Comparison of ENCODE assay signal across 8 mouse cellular contexts in the genomic region with DNA sequence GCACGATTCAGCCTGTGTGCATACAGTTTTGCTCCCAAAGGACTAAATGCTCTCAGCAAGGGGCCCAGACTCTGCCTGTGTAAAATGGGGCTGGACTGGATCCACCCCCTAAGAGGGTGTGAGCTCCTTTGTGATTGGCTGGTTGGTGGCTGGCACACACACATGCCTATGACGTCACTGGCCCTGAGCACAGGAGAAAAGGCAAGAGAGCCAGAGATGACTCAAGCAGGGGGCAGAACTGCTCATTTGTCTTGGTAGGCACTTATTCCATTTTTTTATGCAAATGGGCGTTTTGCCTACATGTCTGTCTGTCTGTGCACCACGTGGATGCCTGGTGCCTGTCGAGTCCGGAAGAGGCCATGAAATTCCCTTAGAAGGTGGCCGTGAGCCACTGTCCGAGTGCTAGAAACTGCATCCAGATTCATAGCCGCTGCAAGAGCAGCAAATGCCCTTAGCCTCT. TPM values are rescaled to one million over a fixed set of nuclear protein-coding genes. Genes with fewer than 3 reads are reported as not detected.
DNase-seq lines count a peak whose midpoint lies in the region; ATAC-seq and TF ChIP-seq lines count a peak whose summit lies in the region.

No protein-coding gene starts in this region.

- H3K4me1 ChIP-seq in ES-E14 (ENCODE audit: control insufficient read depth in 2 of 2, insufficient read depth in 2 of 2, low read length in 2 of 2, poor library complexity in 1 of 2) = peaks cover 4 to 13% of the 10 kb centered on the region in 2 experiments
- H3K4me1 ChIP-seq in lung, adult 2 months (ENCODE audit: control insufficient read depth, insufficient read depth, low read length) = 0 out of 2 replicates have a peak, but pooled peaks cover 2% of the 10 kb centered on the region
- H3K4me1 ChIP-seq in neural tube, embryonic 14.5 days (ENCODE audit: control insufficient read depth, insufficient read depth, low read length) = no peaks in the 10 kb centered on the region

- TF ChIP-seq CTCF in brain, embryonic 14.5 days (IDR thresholded peaks at IDR 0.05; ENCODE audit: borderline replicate concordance, extremely low read depth, insufficient read depth, insufficient read length) = no peak
- TF ChIP-seq CTCF in layer of hippocampus, adult 2 months (conservative IDR thresholded peaks at IDR 0.05) = no peak
- no peak for TF ChIP-seq CTCF in lung, adult 2 months (IDR thresholded peaks at IDR 0.05; ENCODE audit: insufficient read depth, low read length)

- H3K4me2 ChIP-seq in neural tube, embryonic 14.5 days (ENCODE audit: low read depth, low read length) = peak overlapping the region; percentile 41; the same call in 1 of the 2 replicates

- H3K36me3 ChIP-seq in ES-E14 (ENCODE audit: control insufficient read depth, insufficient read depth, low read length, poor library complexity, severe bottlenecking) = no peaks in the 10 kb centered on the region
- no peaks in the 10 kb centered on the region for H3K36me3 ChIP-seq in neural tube, embryonic 14.5 days (ENCODE audit: control insufficient read depth, insufficient read depth, low read length)

- H3K4me3 ChIP-seq in ES-E14 (ENCODE audit: insufficient read depth in 1 of 2, low read depth in 1 of 2, low read length in 2 of 2, poor library complexity in 1 of 2, severe bottlenecking in 1 of 2) = peak overlapping the region; percentile 11 to 59; a peak in 3 of 4 replicates
- peak overlapping the region; percentile 18; the same call in 1 of the 2 replicates for H3K4me3 ChIP-seq in layer of hippocampus, adult 2 months
- no peak overlapping the region for H3K4me3 ChIP-seq in lung, adult 2 months (replicated peaks; ENCODE audit: extremely low read depth, low read depth, low read length)
- H3K4me3 ChIP-seq in neural tube, embryonic 14.5 days (ENCODE audit: low read depth, low read length) = peak overlapping the region; percentile 24

- peak; percentile 87 for DNase-seq in ES-E14 (ENCODE audit: low read depth, low spot score)
- DNase-seq in brain, embryonic 14.5 days (ENCODE audit: low read depth) = peak; percentile 94
- DNase-seq in fibroblast of lung, adult 2 months (ENCODE audit: low read depth) = peak; percentile 82
- peak; percentile 35 for DNase-seq in heart, postnatal 25 days (ENCODE audit: low spot score)
- peak; percentile 51 to 60 for DNase-seq in layer of hippocampus, adult 2 months (ENCODE audit: low spot score in 2 of 2)
- DNase-seq in lung, adult 2 months = peak; percentile 27
- DNase-seq in urinary bladder, postnatal 36 days (ENCODE audit: low spot score in 2 of 2) = peak; percentile 20 to 67

- in situ Hi-C loops in ES-E14 (cut with MboI; ENCODE audit: low sequenced_read_pairs in 2 of 2, unreplicated experiment in 2 of 2) = no loop called here

- peak overlapping the region; percentile 10; the same call in 1 of the 2 replicates for H3K9ac ChIP-seq in ES-E14 (ENCODE audit: insufficient read depth, low read depth, low read length, poor library complexity, severe bottlenecking)
- 0 out of 2 replicates have a peak overlapping the region, but pooled peaks have one; percentile 37 for H3K9ac ChIP-seq in neural tube, embryonic 14.5 days (replicated peaks; ENCODE audit: low read depth, low read length)

- peak; percentile 74 for ATAC-seq in neural tube, embryonic 14.5 days (ENCODE audit: low read depth)

- no peak for TF ChIP-seq POLR2A in brain, embryonic 14.5 days (IDR thresholded peaks at IDR 0.05; ENCODE audit: borderline replicate concordance, extremely low read depth, insufficient read depth, insufficient read length, poor library complexity, severe bottlenecking)
- no peak for TF ChIP-seq POLR2A in lung, adult 2 months (IDR thresholded peaks at IDR 0.05; ENCODE audit: borderline replicate concordance, extremely low read depth, low read depth, low read length)

- no peaks in the 10 kb centered on the region for H3K9me3 ChIP-seq in ES-E14 (ENCODE audit: control insufficient read depth, insufficient read depth, low read depth, low read length)
- no peaks in the 10 kb centered on the region for H3K9me3 ChIP-seq in neural tube, embryonic 14.5 days (ENCODE audit: control insufficient read depth, low read length)

- H3K27ac ChIP-seq in ES-E14 (ENCODE audit: insufficient read depth, low read depth, low read length, poor library complexity, severe bottlenecking) = no peak overlapping the region
- no peak overlapping the region for H3K27ac ChIP-seq in layer of hippocampus, adult 2 months
- H3K27ac ChIP-seq in neural tube, embryonic 14.5 days (ENCODE audit: low read depth, low read length) = peak overlapping the region; percentile 70

- WGBS in lung, adult 2 months = 16% methylated on average over 9 of the region's 9 CpGs
- WGBS in neural tube, embryonic 14.5 days = 18% methylated on average over 9 of the region's 9 CpGs

- H3K27me3 ChIP-seq in neural tube, embryonic 14.5 days (ENCODE audit: control insufficient read depth, insufficient read depth, low read length) = no peaks in the 10 kb centered on the region

- intact Hi-C loops in heart, postnatal 25 days (cut with DNase I) = loop anchor here (5.0 kb wide), 1 partner anchor 74 kb away; no protein-coding TSS in a partner anchor

TF ChIP-seq in ES-E14, 5 proteins besides CTCF, POLR2A, EP300 and RAD21:
- TF ChIP-seq MAFK (IDR thresholded peaks at IDR 0.05; ENCODE audit: insufficient read depth, low read depth, low read length) = no peak
- no peak for TF ChIP-seq ZNF384 (IDR thresholded peaks at IDR 0.05; ENCODE audit: low read depth, low read length)
- TF ChIP-seq HCFC1 (IDR thresholded peaks at IDR 0.05; ENCODE audit: borderline replicate concordance, insufficient read depth, low read length) = no peak
- no peak for TF ChIP-seq ZC3H11A (IDR thresholded peaks at IDR 0.05; ENCODE audit: borderline replicate concordance, low read depth, low read length)
- TF ChIP-seq CHD2 (IDR thresholded peaks at IDR 0.05; ENCODE audit: low read depth, low read length) = no peak

RNA-seq across cellular contexts. Expression of gene Slc2a7, which starts 10.7 kb away (rescaled TPM):
- 2.5 and 2.6 TPM in 2 replicates for total RNA-seq in ES-E14 (2012; rRNA removed)
- not detected in 2 replicates for polyA plus RNA-seq in brain, embryonic 14.5 days (2012; rRNA removed)
- total RNA-seq in heart, postnatal 25 days (2021) = not detected
- not detected for total RNA-seq in layer of hippocampus, adult 2 months (2021)
- not detected in 2 replicates for polyA plus RNA-seq in lung, adult 2 months (2012; rRNA removed)
- polyA plus RNA-seq in neural tube, embryonic 14.5 days (2014; fragmentation: Nextera tagmentation; extraction: Ambion mirVana) = not detected in 2 replicates

RNA-seq across cellular contexts. Expression of gene Slc2a5, which starts 19.0 kb away (rescaled TPM):
- total RNA-seq in ES-E14 (2012; rRNA removed) = 2.4 and 3.2 TPM in 2 replicates
- 2.7 and 3.0 TPM in 2 replicates for polyA plus RNA-seq in brain, embryonic 14.5 days (2012; rRNA removed)
- total RNA-seq in heart, postnatal 25 days (2021) = under 1 TPM in 1 of 2 experiments, not detected in 1; 0.31 TPM
- 1 to 10 TPM; 4.6 to 5.5 TPM for total RNA-seq in layer of hippocampus, adult 2 months (2021)
- 0.66 and 4.5 TPM in 2 replicates for polyA plus RNA-seq in lung, adult 2 months (2012; rRNA removed)
- polyA plus RNA-seq in neural tube, embryonic 14.5 days (2014; fragmentation: Nextera tagmentation; extraction: Ambion mirVana) = 3.0 and 3.4 TPM in 2 replicates

RNA-seq across cellular contexts. Expression of gene Gpr157, which starts 50.9 kb away (rescaled TPM):
- 0.58 and 0.71 TPM in 2 replicates for total RNA-seq in ES-E14 (2012; rRNA removed)
- polyA plus RNA-seq in brain, embryonic 14.5 days (2012; rRNA removed) = 0.85 and 1.2 TPM in 2 replicates
- total RNA-seq in heart, postnatal 25 days (2021) = 10 to 100 TPM; 34.8 to 37.8 TPM
- 1 to 10 TPM; 1.1 to 1.4 TPM for total RNA-seq in layer of hippocampus, adult 2 months (2021)
- 3.8 and 5.0 TPM in 2 replicates for polyA plus RNA-seq in lung, adult 2 months (2012; rRNA removed)
- 0.16 and 0.33 TPM in 2 replicates for polyA plus RNA-seq in neural tube, embryonic 14.5 days (2014; fragmentation: Nextera tagmentation; extraction: Ambion mirVana)

Comparison
In these comparisons a context has a peak if more than half of its experiments do, and no peak if none do; other contexts are left out.
1. DNase-seq: peak in every context shown above with its lines; median percentile 94 in brain, embryonic 14.5 days; 87 in ES-E14; 82 in fibroblast of lung, adult 2 months; 56 in layer of hippocampus, adult 2 months; 44 in urinary bladder, postnatal 36 days; 35 in heart, postnatal 25 days; 27 in lung, adult 2 months.
2. RNA of gene Gpr157, which starts 50.9 kb away (total RNA-seq): 34.8 to 37.8 TPM in heart, postnatal 25 days; 1.1 to 1.4 TPM in layer of hippocampus, adult 2 months and 0.58 to 0.71 TPM in ES-E14; every median in the first group is over 10 times any median in the second.